Mouse (Mus musculus): Measurements from ENCODE around the gene Cdadc1. TPM values are rescaled to one million over a fixed set of nuclear protein-coding genes. Genes with fewer than 3 reads are reported as not detected.

The Cdadc1 gene
- polyA plus RNA-seq, 2 experiments: 5.9 to 15.7 TPM

- Histone ChIP-seq H3K9me3 (ENCODE audit: control insufficient read depth, low read length) (no peaks in the 10 kb centered on the region), H3K4me3 (ENCODE audit: insufficient read depth in 1 of 2, low read depth in 2 of 2, low read length in 2 of 2) (no peak overlapping the region), H3K9ac (replicated peaks) (no peak overlapping the region), H3K4me2 (ENCODE audit: low read depth) (no peak overlapping the region), H3K27ac (no peak overlapping the region), H3K4me1 (replicated peaks; ENCODE audit: control insufficient read depth in 2 of 2, insufficient read depth in 2 of 2, low read length in 1 of 2) (peaks cover 0 to 2% of the 10 kb centered on the region in 2 experiments; a peak in 1 of 4 replicates), H3K27me3 (ENCODE audit: control insufficient read depth, insufficient read depth, low read length) (no peaks in the 10 kb centered on the region), H3K36me3 (replicated peaks; ENCODE audit: control insufficient read depth, insufficient read depth, low read depth) (no peaks in the 10 kb centered on the region)
- 42% methylated on average over 5 of the region's 5 CpGs for WGBS (ENCODE audit: insufficient replicate concordance)
- TF ChIP-seq EP300 (IDR thresholded peaks at IDR 0.05; ENCODE audit: low read depth) (no peak), CTCF (IDR thresholded peaks at IDR 0.05; ENCODE audit: low read depth) (no peak)
- DNase-seq (ENCODE audit: low read depth in 3 of 3, low spot score in 3 of 3) (no peak), ATAC-seq (ENCODE audit: insufficient read depth) (no peak)
Measured at GRCm38 (mm10) chr14:59525843-59526242, 71.9 kb downstream of the Cdadc1 start.

DNA sequence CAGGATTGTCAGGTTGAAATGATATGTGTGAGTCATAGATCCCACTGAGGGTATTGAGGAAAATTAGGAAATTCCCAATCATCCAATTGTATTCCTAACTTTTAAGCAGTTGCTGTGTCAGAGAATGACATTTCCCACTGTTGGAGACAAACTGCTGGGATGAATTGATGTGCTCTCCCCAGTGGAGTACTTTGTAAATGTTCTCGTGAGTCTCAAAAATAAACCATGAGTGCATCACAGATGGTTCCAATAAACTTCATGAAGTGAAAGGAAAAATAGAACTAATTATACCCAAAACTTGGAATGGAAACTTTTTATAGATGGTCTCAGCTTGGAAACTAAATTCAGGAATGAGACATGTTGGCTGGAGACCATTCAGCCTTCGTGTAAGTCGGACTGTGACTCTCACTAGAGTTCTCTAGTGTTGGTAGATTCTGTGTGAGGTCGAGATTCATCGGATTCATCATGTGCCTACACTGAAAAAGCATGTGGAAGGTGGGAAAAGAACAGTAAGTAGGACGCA is 83.8 kb downstream of the Cdadc1 start:
- no peak for ATAC-seq (ENCODE audit: insufficient read depth)
- H3K4me2 ChIP-seq (ENCODE audit: low read depth): no peak overlapping the region
- no peaks in the 10 kb centered on the region for H3K36me3 ChIP-seq (replicated peaks; ENCODE audit: control insufficient read depth, insufficient read depth, low read depth)
- no peak overlapping the region for H3K27ac ChIP-seq
- TF ChIP-seq CTCF (IDR thresholded peaks at IDR 0.05; ENCODE audit: low read depth): no peak
- no peak for TF ChIP-seq EP300 (IDR thresholded peaks at IDR 0.05; ENCODE audit: low read depth)
- H3K9me3 ChIP-seq (ENCODE audit: control insufficient read depth, low read length): no peaks in the 10 kb centered on the region
- WGBS (ENCODE audit: insufficient replicate concordance): 81% methylated on average over 6 of the region's 6 CpGs
- no peak for DNase-seq (ENCODE audit: low read depth in 3 of 3, low spot score in 3 of 3)
- H3K4me1 ChIP-seq (replicated peaks; ENCODE audit: control insufficient read depth in 2 of 2, insufficient read depth in 2 of 2, low read length in 1 of 2): no peaks in the 10 kb centered on the region
- no peak overlapping the region for H3K4me3 ChIP-seq (ENCODE audit: insufficient read depth in 1 of 2, low read depth in 2 of 2, low read length in 2 of 2)
- no peak overlapping the region for H3K9ac ChIP-seq (replicated peaks)
- H3K27me3 ChIP-seq (ENCODE audit: control insufficient read depth, insufficient read depth, low read length): no peaks in the 10 kb centered on the region

Other genes with a start within 250 kb of the Cdadc1 start
- gene Phf11d, start 232.5 kb downstream of the Cdadc1 start, polyA plus RNA-seq (2012; rRNA removed): 0.51 and 0.64 TPM in 2 replicates
- gene Phf11d, start 232.5 kb downstream of the Cdadc1 start, polyA plus RNA-seq (2014; fragmentation: Nextera tagmentation; extraction: Ambion mirVana): 1.3 and 1.5 TPM in 2 replicates
- gene Phf11c, start 202.6 kb downstream of the Cdadc1 start, polyA plus RNA-seq (2012; rRNA removed): 0.60 and 0.78 TPM in 2 replicates
- 0.29 and 0.51 TPM in 2 replicates for gene Phf11c, start 202.6 kb downstream of the Cdadc1 start, polyA plus RNA-seq (2014; fragmentation: Nextera tagmentation; extraction: Ambion mirVana)
- 4.0 and 5.2 TPM in 2 replicates for gene Setdb2, start 157.1 kb downstream of the Cdadc1 start, polyA plus RNA-seq (2012; rRNA removed)
- 6.9 and 8.4 TPM in 2 replicates for gene Setdb2, start 157.1 kb downstream of the Cdadc1 start, polyA plus RNA-seq (2014; fragmentation: Nextera tagmentation; extraction: Ambion mirVana)
- 4.9 and 8.4 TPM in 2 replicates for gene Cab39l, start 157.0 kb downstream of the Cdadc1 start, polyA plus RNA-seq (2012; rRNA removed)
- 29.8 and 30.0 TPM in 2 replicates for gene Cab39l, start 157.0 kb downstream of the Cdadc1 start, polyA plus RNA-seq (2014; fragmentation: Nextera tagmentation; extraction: Ambion mirVana)
- gene Shisa2, start 27.3 kb upstream of the Cdadc1 start, polyA plus RNA-seq (2012; rRNA removed): 0.17 and 0.35 TPM in 2 replicates
- gene Shisa2, start 27.3 kb upstream of the Cdadc1 start, polyA plus RNA-seq (2014; fragmentation: Nextera tagmentation; extraction: Ambion mirVana): 0.23 and 0.36 TPM in 2 replicates